Mouse (Mus musculus) frontal cortex, postnatal 25 days (tissue): Measurements from ENCODE around the gene Vps41.
A peak's percentile ranks its signal among the peaks of the same experiment; 100 is the strongest.

ENCODE experiments used
- DNase-seq, 2 experiments: peaks; one replicate each; pipeline ENCODE4 v3.0.0; 2022; ENCODE audit warnings: low spot score in 2 of 2

Vps41 gene

GRCm38 (mm10) chr13:18717185-18717584 is at the start of gene Vps41:
Vps41 (plus strand) TSS chr13:18717286.
- peak; percentile 62 to 70 for DNase-seq

- peak; percentile 19 to 54 for DNase-seq
Measured at GRCm38 (mm10) chr13:18698518-18699065, 18.5 kb upstream of the Vps41 start.

- no peak for DNase-seq
Measured at GRCm38 (mm10) chr13:18711685-18712084, 5.4 kb upstream of the Vps41 start.

GRCm38 (mm10) chr13:18716707-18717106 is 379 bp upstream of the Vps41 start:
- no peak for DNase-seq

DNA sequence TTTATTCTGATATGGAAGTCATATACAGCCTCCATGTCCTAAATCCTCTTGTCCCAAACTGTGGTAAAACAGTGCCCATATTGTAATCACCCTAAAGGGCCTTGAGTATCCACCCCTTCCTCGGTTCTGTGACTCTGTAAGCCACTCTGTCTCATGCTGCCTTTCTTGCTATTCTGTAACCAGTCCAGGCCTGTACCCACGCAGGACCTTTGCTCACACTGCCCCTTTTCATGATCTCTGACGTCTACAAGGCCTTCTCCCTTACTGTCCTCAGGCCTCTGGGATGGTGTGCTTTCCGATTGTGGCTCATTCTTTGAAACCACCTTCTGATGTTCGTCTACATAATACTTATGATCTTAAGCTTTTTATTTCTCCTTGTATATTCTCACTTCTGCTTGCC is 1.4 kb downstream of the Vps41 start:
- DNase-seq = no peak

DNA sequence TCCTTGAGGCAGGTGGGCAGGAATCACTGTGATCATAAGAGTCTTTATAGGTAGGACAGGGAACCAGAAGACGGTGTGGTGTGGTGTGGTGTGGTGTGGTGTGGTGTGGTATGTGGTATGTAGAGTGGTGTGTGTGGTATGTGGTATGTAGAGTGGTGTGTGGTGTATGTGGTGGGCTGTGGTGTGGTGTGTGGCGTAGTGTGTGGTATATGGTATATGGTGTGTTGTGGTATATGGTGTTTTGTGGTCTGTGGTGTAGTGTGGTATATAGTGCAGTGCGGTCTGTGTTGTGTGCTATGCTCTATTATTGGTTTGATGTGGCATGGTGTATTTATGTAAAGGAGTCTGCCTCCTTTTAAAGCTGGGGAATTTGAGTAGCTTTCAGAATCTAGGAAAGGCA is 13.6 kb downstream of the Vps41 start:
- DNase-seq = no peak

DNA sequence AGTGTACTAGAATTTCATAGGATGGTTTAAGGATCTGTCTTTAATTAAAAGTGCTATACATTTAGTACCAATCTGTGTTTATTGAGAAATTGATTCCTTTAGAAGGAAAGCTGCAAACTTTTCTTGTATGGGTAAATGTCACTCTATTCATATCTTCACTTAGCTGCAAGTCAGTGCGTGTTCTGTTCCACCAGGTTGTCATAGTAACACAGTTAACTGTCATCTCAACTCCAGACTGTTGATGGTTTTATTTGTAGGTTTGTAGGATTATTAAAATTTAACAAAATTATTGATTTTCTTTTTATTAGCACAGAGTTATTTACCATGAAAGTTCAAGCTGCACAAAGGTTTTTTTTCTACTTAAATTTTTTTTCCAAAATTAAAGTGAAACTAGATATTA is 19.5 kb downstream of the Vps41 start:
- no peak for DNase-seq

DNA sequence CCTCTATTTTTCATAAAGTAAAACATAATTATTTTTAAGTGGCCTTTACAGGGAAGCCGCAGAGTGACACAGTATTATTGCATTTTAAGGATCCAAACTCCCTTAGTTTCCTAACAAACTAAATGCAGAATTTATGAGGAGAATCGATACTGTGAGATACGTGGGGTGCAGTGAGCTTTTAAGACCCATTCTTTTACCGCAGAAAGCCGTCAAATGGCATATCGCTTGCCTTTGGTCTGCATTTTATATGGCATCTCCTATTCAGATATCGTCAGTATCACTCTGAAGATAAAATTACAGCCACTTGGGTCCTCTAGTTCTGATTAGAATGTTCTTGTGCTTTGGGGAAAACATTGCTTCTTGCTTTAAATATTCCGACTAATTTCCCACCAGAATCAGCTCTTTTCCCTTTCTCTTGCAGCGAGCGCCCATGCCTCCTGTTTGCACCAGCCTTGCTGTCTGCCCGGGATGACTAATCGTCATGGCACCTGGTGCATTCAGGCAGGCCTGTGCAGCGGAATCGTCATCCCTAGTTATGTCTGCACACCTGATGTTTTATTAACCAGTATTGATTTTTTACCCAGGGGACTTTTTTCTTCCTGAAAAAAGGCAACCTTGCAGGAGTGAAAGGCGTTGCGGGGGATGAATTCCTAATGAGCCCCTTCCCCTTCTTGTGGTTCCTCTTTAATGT is 26.6 kb downstream of the Vps41 start:
- peak; percentile 13 to 14 for DNase-seq

- DNase-seq = no peak
Measured at GRCm38 (mm10) chr13:18744266-18744652, 27.2 kb downstream of the Vps41 start.

DNA sequence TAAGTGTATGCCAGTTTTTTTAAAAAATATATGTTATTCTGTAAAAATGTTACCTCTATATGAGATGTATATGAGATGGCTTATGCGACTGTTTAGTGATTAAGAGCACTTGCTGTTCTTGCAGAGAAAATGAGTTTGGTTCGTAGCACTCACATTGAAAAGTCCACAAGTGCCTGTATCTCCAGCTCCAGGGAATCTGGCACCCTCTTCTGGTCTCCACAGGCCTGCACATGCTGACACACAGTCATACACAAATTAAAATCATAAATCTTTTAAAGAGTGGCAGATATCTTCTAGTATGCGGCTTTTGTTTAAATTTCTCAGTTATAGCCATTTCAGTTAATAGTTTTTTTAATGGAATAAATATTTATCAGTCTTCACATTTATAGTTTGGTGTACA is 40.9 kb downstream of the Vps41 start:
- DNase-seq = no peak

GRCm38 (mm10) chr13:18759361-18760056 is 42.4 kb downstream of the Vps41 start:
- no peak for DNase-seq

DNA sequence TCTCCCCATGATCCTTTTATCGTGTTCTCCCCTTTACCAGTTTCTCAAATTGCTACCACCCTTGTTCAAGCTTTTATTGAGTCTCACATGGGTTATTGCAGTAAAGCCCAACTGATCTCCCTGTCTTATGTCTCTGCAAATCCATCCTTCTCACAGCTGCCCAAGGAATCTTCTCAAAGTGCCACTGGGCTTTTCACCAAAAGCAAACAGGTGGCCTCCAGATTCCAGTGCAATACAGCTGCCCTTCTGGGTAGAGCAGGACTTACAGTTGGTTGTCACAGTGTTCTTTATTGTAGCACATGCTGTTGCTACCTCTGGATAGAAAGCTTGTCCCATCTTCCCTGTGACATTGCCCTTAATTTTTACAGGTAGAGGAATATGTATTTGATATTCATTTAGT is 44.4 kb downstream of the Vps41 start:
- DNase-seq = no peak

- no peak for DNase-seq
Measured at GRCm38 (mm10) chr13:18767893-18768292, 50.8 kb downstream of the Vps41 start.

- no peak for DNase-seq
Measured at GRCm38 (mm10) chr13:18768495-18768894, 51.4 kb downstream of the Vps41 start.

GRCm38 (mm10) chr13:18773437-18774198 is 56.5 kb downstream of the Vps41 start:
- DNase-seq = no peak

DNA sequence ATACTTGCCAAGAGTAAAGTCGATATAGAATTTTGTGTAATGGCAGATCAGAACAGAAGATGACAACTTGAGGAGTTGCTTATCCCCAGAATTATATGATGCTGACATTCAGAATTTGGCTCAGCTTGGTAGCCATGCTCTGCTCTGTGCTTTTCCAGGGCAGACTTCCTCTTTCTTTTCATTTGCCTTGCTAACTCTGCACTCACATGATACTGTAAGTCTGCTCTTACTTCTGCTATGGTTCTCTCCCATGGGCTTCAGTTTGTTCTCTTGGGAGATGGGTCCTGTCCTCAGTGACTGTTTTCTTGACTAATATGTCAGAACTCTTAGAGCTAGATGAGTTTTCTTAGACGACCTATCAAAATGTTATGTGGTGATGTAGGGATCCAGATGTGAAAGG is 64.2 kb downstream of the Vps41 start:
- DNase-seq = no peak

DNA sequence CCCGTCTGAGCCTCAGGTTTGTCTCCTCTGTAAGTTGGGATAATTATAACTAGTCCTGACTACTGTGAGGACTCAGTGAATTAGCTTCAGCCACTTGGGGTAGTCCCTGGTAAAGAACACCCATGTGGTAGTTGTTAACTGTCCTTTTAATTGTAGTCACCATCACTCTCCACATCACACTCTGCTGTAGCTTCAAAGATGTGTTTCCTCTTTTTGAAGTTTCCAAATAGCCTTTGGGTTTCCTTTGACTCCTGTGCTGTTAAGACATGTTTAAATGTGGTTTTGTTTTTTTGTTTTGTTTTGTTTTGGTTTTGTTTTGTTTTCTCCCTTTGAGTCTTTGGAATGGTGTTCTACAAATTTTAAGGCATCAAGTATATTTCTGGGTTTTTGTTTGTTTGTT is 68.6 kb downstream of the Vps41 start:
- no peak for DNase-seq

DNA sequence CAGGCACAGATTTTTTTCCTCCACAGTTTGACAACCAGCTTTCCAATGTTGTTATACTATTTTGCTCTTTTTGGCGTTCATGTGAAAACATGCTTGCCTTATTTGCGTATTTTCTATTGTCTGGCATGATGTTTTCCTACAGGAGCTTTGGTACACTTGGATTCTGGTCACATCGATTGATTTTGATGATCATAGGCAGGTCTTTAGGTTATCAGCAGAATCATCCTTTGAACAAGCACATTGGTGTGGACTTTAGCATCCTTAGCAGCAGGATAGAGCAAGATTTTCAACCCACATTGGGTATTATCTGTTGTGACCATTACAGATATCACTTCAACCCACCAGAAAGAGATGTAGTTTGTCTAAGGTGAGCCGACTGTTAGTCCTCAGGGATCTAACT is 71.0 kb downstream of the Vps41 start:
- DNase-seq = no peak

GRCm38 (mm10) chr13:18788689-18789088 is 71.6 kb downstream of the Vps41 start:
- no peak for DNase-seq

DNA sequence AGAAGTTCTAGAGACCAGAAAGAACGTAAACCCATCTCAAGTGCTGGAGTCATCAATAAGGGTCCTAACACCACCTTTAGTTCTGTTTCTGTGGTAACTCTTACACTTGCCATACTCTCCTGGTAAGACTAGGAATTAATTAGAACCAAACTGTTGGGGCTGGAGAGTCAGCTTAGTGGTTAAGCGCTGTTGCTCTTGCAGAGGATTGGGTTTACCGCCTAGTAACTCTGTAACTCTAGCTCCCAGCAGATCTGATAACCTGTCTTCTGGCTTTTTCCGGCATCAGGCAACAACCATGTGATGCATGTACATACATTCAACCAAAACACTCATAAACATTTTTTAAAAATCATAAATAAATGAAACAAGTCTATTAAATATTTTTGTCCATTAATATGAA is 72.6 kb downstream of the Vps41 start:
- no peak for DNase-seq

DNA sequence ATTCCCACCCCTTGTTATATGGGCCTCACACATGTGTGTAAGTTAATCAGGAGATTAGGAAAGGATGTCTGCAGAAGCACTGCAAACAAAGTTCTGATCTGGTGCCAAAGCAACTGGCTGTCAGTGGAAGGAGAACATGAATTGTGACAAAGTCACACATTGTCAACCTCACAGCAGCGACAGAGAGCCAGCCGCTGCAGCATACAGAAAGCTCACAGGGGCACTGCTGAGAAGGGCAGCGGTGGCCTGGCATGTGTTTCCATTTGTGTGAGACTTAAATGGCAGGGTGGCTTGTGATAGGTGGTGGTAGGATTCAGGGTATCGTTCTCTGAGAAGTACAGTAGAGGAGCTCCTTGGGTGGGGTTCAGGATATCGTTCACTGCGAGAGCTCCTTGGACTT is 73.0 kb downstream of the Vps41 start:
- no peak for DNase-seq

DNA sequence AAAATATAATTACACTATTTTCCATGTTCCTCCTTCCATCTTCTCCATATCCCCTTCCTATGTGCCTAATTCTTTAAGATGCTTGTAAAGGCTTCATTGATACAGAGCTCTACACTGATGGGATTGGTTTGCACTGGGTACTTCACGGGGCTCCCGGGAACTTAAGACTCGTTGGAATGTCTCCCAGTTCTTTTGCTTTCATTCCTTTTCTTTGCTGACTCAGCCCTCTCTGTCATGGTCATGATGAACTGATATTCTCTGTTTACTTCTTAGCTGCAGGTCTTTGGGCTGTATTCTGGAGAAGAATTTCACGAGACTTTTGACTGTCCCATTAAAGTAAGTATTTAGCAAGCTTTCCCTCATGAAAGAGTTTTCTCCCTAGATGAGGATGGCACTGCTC is 74.2 kb downstream of the Vps41 start:
- no peak for DNase-seq

DNA sequence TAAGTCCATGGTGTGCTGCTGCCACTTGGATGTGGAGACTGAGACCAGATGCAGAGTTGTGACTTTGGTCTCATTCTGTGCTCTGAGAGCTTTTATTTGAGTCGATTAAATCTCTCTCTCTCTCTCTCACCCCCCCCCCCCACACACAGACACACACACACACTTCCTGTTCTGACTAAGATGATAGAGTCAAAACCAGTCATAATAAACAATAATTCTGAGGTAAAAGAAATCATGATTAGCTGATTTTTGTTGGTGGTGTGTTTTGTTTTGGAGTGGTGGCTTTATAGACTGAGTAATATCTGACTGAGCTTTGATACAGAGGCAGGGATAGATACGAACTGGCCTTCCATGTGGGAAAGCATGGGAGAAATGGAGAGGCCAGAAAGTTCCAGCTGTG is 74.6 kb downstream of the Vps41 start:
- DNase-seq = no peak
